ENCODE assay signal across 9 mouse cellular contexts in the genomic region with DNA sequence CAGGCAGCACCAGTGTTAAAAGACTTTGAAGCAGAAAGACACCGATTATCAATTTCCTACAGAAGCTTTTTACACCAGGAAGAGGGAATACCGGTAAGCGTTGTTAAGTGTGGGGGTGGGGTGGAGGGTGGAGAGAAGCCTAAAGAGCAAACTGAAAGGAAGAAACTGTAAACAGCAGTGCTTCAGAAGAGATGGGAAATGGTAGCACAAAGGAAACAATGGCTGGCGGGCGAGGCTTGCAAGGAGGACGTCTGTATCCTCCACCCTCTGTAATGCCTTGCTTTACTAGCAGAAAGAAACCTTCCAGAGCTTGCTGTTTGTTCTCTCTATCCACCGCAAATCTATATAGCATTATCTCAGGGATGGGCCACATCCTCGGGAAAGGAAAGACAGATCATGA. TPM values are rescaled to one million over a fixed set of nuclear protein-coding genes. Genes with fewer than 3 reads are reported as not detected.
DNase-seq lines count a peak whose midpoint lies in the region; ATAC-seq and TF ChIP-seq lines count a peak whose summit lies in the region.
"Had no signal": no experiment of that assay in that cellular context is flagged by ENCODE, and none has a peak within 500 bp of the region (broad histone marks: within the 10 kb centered on the region; RNA-seq: fewer than 3 reads in every experiment).

No protein-coding gene starts in this region.

- TF ChIP-seq POLR2A in lung, adult 2 months (IDR thresholded peaks at IDR 0.05; ENCODE audit: borderline replicate concordance, extremely low read depth, low read depth, low read length), result no peak

- no peak overlapping the region for H3K9ac ChIP-seq in lung, embryonic 14.5 days
- H3K9ac ChIP-seq in embryonic facial prominence, embryonic 12.5 days, result no peak overlapping the region
- H3K9ac ChIP-seq in intestine, postnatal 0 days (ENCODE audit: low read depth, low read length), result no peak overlapping the region
- H3K9ac ChIP-seq in neural tube, embryonic 15.5 days (replicated peaks), result peak overlapping the region; percentile 18; the same call in 1 of the 2 replicates

- no peaks in the 10 kb centered on the region for H3K27me3 ChIP-seq in lung, embryonic 14.5 days (ENCODE audit: insufficient read depth, low read length)
- H3K27me3 ChIP-seq in embryonic facial prominence, embryonic 12.5 days, result no peaks in the 10 kb centered on the region
- no peaks in the 10 kb centered on the region for H3K27me3 ChIP-seq in intestine, postnatal 0 days (replicated peaks; ENCODE audit: control insufficient read depth, insufficient read depth, low read length)
- H3K27me3 ChIP-seq in neural tube, embryonic 15.5 days (replicated peaks), result no peaks in the 10 kb centered on the region

- no peak for ATAC-seq in lung, embryonic 14.5 days (ENCODE audit: insufficient read depth)
- no peak for ATAC-seq in embryonic facial prominence, embryonic 12.5 days (ENCODE audit: insufficient number of reproducible peaks, insufficient read depth, low FRiP score, low TSS enrichment)
- ATAC-seq in intestine, postnatal 0 days, result no peak
- peak; percentile 82 for ATAC-seq in neural tube, embryonic 15.5 days (ENCODE audit: low FRiP score)

- peak; percentile 13 for DNase-seq in lung, embryonic 14.5 days
- DNase-seq in lung, adult 2 months, result no peak
- no peak for DNase-seq in left cerebral cortex, adult 9 months (ENCODE audit: low spot score in 2 of 2)
- DNase-seq in left cerebral cortex, postnatal 10 days (ENCODE audit: extremely low spot score in 1 of 2, low spot score in 2 of 2), result no peak
- DNase-seq in lung, adult 18-20 months, result no peak

- H3K4me1 ChIP-seq in lung, embryonic 14.5 days (ENCODE audit: insufficient read depth), result no peaks in the 10 kb centered on the region
- H3K4me1 ChIP-seq in lung, adult 2 months (ENCODE audit: control insufficient read depth, insufficient read depth, low read length), result no peaks in the 10 kb centered on the region
- no peaks in the 10 kb centered on the region for H3K4me1 ChIP-seq in embryonic facial prominence, embryonic 12.5 days
- H3K4me1 ChIP-seq in intestine, postnatal 0 days (replicated peaks; ENCODE audit: control insufficient read depth, insufficient read depth, low read length), result no peaks in the 10 kb centered on the region
- peaks cover 5% of the 10 kb centered on the region; the same call in 1 of the 2 replicates for H3K4me1 ChIP-seq in neural tube, embryonic 15.5 days

- H3K4me3 ChIP-seq in lung, embryonic 14.5 days (ENCODE audit: low read depth, low read length), result no peak overlapping the region
- no peak overlapping the region for H3K4me3 ChIP-seq in lung, adult 2 months (replicated peaks; ENCODE audit: extremely low read depth, low read depth, low read length)
- peak overlapping the region; percentile 14; the same call in 1 of the 2 replicates for H3K4me3 ChIP-seq in embryonic facial prominence, embryonic 12.5 days
- H3K4me3 ChIP-seq in intestine, postnatal 0 days (ENCODE audit: low read depth, low read length), result peak overlapping the region; percentile 22
- H3K4me3 ChIP-seq in neural tube, embryonic 15.5 days (replicated peaks), result peak overlapping the region; percentile 26
- H3K4me3 ChIP-seq: layer of hippocampus, adult 2 months had no signal

- no peaks in the 10 kb centered on the region for H3K36me3 ChIP-seq in lung, embryonic 14.5 days (ENCODE audit: insufficient read depth)
- H3K36me3 ChIP-seq in embryonic facial prominence, embryonic 12.5 days, result no peaks in the 10 kb centered on the region
- H3K36me3 ChIP-seq in intestine, postnatal 0 days (ENCODE audit: control insufficient read depth, insufficient read depth), result no peaks in the 10 kb centered on the region
- no peaks in the 10 kb centered on the region for H3K36me3 ChIP-seq in neural tube, embryonic 15.5 days

- no peak overlapping the region for H3K27ac ChIP-seq in lung, embryonic 14.5 days (ENCODE audit: low read depth)
- H3K27ac ChIP-seq in embryonic facial prominence, embryonic 12.5 days, result no peak overlapping the region
- no peak overlapping the region for H3K27ac ChIP-seq in intestine, postnatal 0 days (ENCODE audit: low read depth, low read length)
- peak overlapping the region; percentile 75 for H3K27ac ChIP-seq in neural tube, embryonic 15.5 days (replicated peaks)
- H3K27ac ChIP-seq: layer of hippocampus, adult 2 months had no signal

- 6% methylated on average over 8 of the region's 8 CpGs for WGBS in lung, embryonic 14.5 days
- 7% methylated on average over 8 of the region's 8 CpGs for WGBS in lung, adult 2 months
- WGBS in embryonic facial prominence, embryonic 12.5 days, result 9% methylated on average over 8 of the region's 8 CpGs
- WGBS in intestine, postnatal 0 days, result 3% methylated on average over 8 of the region's 8 CpGs
- 0% methylated on average over 8 of the region's 8 CpGs for WGBS in neural tube, embryonic 15.5 days

- no peak for TF ChIP-seq CTCF in lung, embryonic 14.5 days (IDR thresholded peaks at IDR 0.05; ENCODE audit: low read depth)
- TF ChIP-seq CTCF in lung, adult 2 months (IDR thresholded peaks at IDR 0.05; ENCODE audit: insufficient read depth, low read length), result no peak
- TF ChIP-seq CTCF in intestine, postnatal 0 days (IDR thresholded peaks at IDR 0.05; ENCODE audit: low read depth), result no peak

- H3K9me3 ChIP-seq in lung, embryonic 14.5 days (ENCODE audit: low read depth, low read length), result no peaks in the 10 kb centered on the region
- H3K9me3 ChIP-seq in embryonic facial prominence, embryonic 12.5 days, result no peaks in the 10 kb centered on the region
- no peaks in the 10 kb centered on the region for H3K9me3 ChIP-seq in intestine, postnatal 0 days (ENCODE audit: control insufficient read depth)
- no peaks in the 10 kb centered on the region for H3K9me3 ChIP-seq in neural tube, embryonic 15.5 days (replicated peaks)

- H3K4me2 ChIP-seq in lung, embryonic 14.5 days, result peak overlapping the region; percentile 39
- peak overlapping the region; percentile 40 for H3K4me2 ChIP-seq in embryonic facial prominence, embryonic 12.5 days (replicated peaks)
- H3K4me2 ChIP-seq in intestine, postnatal 0 days (replicated peaks; ENCODE audit: low read depth), result peak overlapping the region; percentile 57
- H3K4me2 ChIP-seq in neural tube, embryonic 15.5 days, result peak overlapping the region; percentile 51

- intact Hi-C loops in left cerebral cortex, postnatal 10 days (cut with DNase I), result no loop called here

RNA-seq across cellular contexts. Expression of a gene that starts 40.0 kb away (rescaled TPM):
- polyA plus RNA-seq in lung, embryonic 14.5 days (2014; fragmentation: Nextera tagmentation; extraction: Ambion mirVana), result 0.99 and 1.6 TPM in 2 replicates
- not detected in 2 replicates for polyA plus RNA-seq in lung, adult 2 months (2012; rRNA removed)
- polyA plus RNA-seq in embryonic facial prominence, embryonic 12.5 days (2016; fragmentation: Nextera tagmentation; extraction: Ambion mirVana), result 6.3 and 7.2 TPM in 2 replicates
- 0.12 and 0.25 TPM in 2 replicates for polyA plus RNA-seq in intestine, postnatal 0 days (2015; fragmentation: Nextera tagmentation; extraction: Ambion mirVana)
- polyA plus RNA-seq in neural tube, embryonic 15.5 days (2015; fragmentation: Nextera tagmentation; extraction: Ambion mirVana), result 6.9 and 7.0 TPM in 2 replicates
- 1 to 10 TPM; 4.0 TPM for total RNA-seq in left cerebral cortex, postnatal 10 days (2021)

Comparison
In these comparisons a context has a peak if more than half of its experiments do, and no peak if none do; other contexts are left out.
1. H3K4me3 ChIP-seq: peak in embryonic facial prominence, embryonic 12.5 days (single experiment), intestine, postnatal 0 days (single experiment) and neural tube, embryonic 15.5 days (single experiment); none in lung, embryonic 14.5 days (single experiment) and lung, adult 2 months (single experiment).
2. Peak in every context shown above with its lines, with median percentiles within 50 percentile points of each other: H3K4me2 ChIP-seq.